11 mouse cellular contexts compared by ENCODE assay signal in the genomic region with DNA sequence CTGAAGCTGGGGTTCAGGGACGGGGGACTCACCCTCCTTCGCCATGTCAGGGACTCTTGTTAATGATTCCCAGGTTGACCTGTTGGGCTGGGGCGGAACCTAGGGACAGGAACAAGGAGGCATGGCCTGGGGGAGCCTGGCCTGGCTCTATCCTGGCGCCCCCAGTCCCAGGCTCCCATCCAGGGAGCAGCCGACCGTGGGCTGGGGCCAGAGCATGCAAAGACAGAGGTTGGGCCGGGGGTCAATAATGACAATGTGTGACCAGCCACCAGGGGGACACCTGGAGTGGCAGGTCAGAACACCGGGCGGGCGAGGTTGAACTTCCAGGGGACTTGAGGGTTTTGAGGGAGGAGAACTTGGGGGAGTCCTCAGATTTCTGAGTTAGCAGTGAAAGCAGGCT. TPM values are rescaled to one million over a fixed set of nuclear protein-coding genes. Genes with fewer than 3 reads are reported as not detected.
DNase-seq lines count a peak whose midpoint lies in the region; ATAC-seq and TF ChIP-seq lines count a peak whose summit lies in the region.
"Had no signal": no experiment of that assay in that cellular context is flagged by ENCODE, and none has a peak within 500 bp of the region (broad histone marks: within the 10 kb centered on the region; RNA-seq: fewer than 3 reads in every experiment).

No protein-coding gene starts in this region.

- TF ChIP-seq CTCF in cerebellum, adult 2 months (IDR thresholded peaks at IDR 0.05; ENCODE audit: borderline replicate concordance, insufficient read depth, low read depth, low read length) = no peak; the same call in 1 of the 2 replicates

- H3K9me3 ChIP-seq in heart, embryonic 12.5 days (replicated peaks) = no peaks in the 10 kb centered on the region
- no peaks in the 10 kb centered on the region for H3K9me3 ChIP-seq in embryonic facial prominence, embryonic 10.5 days
- no peaks in the 10 kb centered on the region for H3K9me3 ChIP-seq in kidney, embryonic 14.5 days (ENCODE audit: control insufficient read depth, low read length)
- no peaks in the 10 kb centered on the region for H3K9me3 ChIP-seq in liver, embryonic 13.5 days (replicated peaks)

- peaks cover 39% of the 10 kb centered on the region for H3K4me1 ChIP-seq in heart, embryonic 12.5 days (replicated peaks)
- H3K4me1 ChIP-seq in embryonic facial prominence, embryonic 10.5 days = peaks cover 47% of the 10 kb centered on the region
- peaks cover 25% of the 10 kb centered on the region for H3K4me1 ChIP-seq in kidney, embryonic 14.5 days (ENCODE audit: control insufficient read depth, insufficient read depth, low read length)
- H3K4me1 ChIP-seq in liver, embryonic 13.5 days (replicated peaks) = peaks cover 51% of the 10 kb centered on the region
- H3K4me1 ChIP-seq in cerebellum, adult 2 months (ENCODE audit: control insufficient read depth, insufficient read depth, low read length) = peaks cover 45% of the 10 kb centered on the region

- 0 out of 2 replicates have a peak overlapping the region, but pooled peaks have one; percentile 48 for H3K9ac ChIP-seq in heart, embryonic 12.5 days
- H3K9ac ChIP-seq in kidney, embryonic 14.5 days (ENCODE audit: low read depth, low read length) = peak overlapping the region; percentile 34; the same call in 1 of the 2 replicates
- H3K9ac ChIP-seq in liver, embryonic 13.5 days = peak overlapping the region; percentile 43

- intact Hi-C loops in heart, postnatal 10 days (cut with DNase I) = no loop called here

- no peak overlapping the region for H3K27ac ChIP-seq in heart, embryonic 12.5 days (ENCODE audit: poor library complexity, severe bottlenecking)
- peak overlapping the region; percentile 77 for H3K27ac ChIP-seq in embryonic facial prominence, embryonic 10.5 days (replicated peaks)
- H3K27ac ChIP-seq in kidney, embryonic 14.5 days (ENCODE audit: low read depth, low read length) = peak overlapping the region; percentile 71; the same call in 1 of the 2 replicates
- H3K27ac ChIP-seq in liver, embryonic 13.5 days = peak overlapping the region; percentile 86
- no peak overlapping the region for H3K27ac ChIP-seq in cerebellum, adult 2 months (ENCODE audit: insufficient read depth, low read length)

- H3K4me2 ChIP-seq in heart, embryonic 12.5 days = no peak overlapping the region
- peak overlapping the region; percentile 36 for H3K4me2 ChIP-seq in kidney, embryonic 14.5 days (replicated peaks; ENCODE audit: low read depth, low read length)
- H3K4me2 ChIP-seq in liver, embryonic 13.5 days = peak overlapping the region; percentile 43

- H3K36me3 ChIP-seq in heart, embryonic 12.5 days = no peaks in the 10 kb centered on the region
- no peaks in the 10 kb centered on the region for H3K36me3 ChIP-seq in embryonic facial prominence, embryonic 10.5 days (replicated peaks)
- no peaks in the 10 kb centered on the region for H3K36me3 ChIP-seq in kidney, embryonic 14.5 days (ENCODE audit: control insufficient read depth, insufficient read depth, low read length)
- no peaks in the 10 kb centered on the region for H3K36me3 ChIP-seq in liver, embryonic 13.5 days

- no peak overlapping the region for H3K4me3 ChIP-seq in heart, embryonic 12.5 days
- H3K4me3 ChIP-seq in embryonic facial prominence, embryonic 10.5 days = peak overlapping the region; percentile 30
- peak overlapping the region; percentile 19 for H3K4me3 ChIP-seq in kidney, embryonic 14.5 days (ENCODE audit: low read length)
- H3K4me3 ChIP-seq in liver, embryonic 13.5 days (replicated peaks) = peak overlapping the region; percentile 43
- H3K4me3 ChIP-seq in cerebellum, adult 2 months (replicated peaks; ENCODE audit: insufficient read depth, low read depth, low read length) = no peak overlapping the region

- H3K27me3 ChIP-seq in heart, embryonic 12.5 days (replicated peaks) = 0 out of 2 replicates have a peak, but pooled peaks cover 6% of the 10 kb centered on the region
- 0 out of 2 replicates have a peak, but pooled peaks cover 4% of the 10 kb centered on the region for H3K27me3 ChIP-seq in embryonic facial prominence, embryonic 10.5 days (replicated peaks; ENCODE audit: low read depth, poor library complexity, severe bottlenecking)
- H3K27me3 ChIP-seq in kidney, embryonic 14.5 days (ENCODE audit: control insufficient read depth, insufficient read depth, low read length) = no peaks in the 10 kb centered on the region
- no peaks in the 10 kb centered on the region for H3K27me3 ChIP-seq in liver, embryonic 13.5 days
- no peaks in the 10 kb centered on the region for H3K27me3 ChIP-seq in cerebellum, adult 2 months (ENCODE audit: control insufficient read depth, insufficient read depth, low read length)

- WGBS in heart, embryonic 12.5 days = 63% methylated on average over 10 of the region's 10 CpGs
- 45% methylated on average over 10 of the region's 10 CpGs for WGBS in embryonic facial prominence, embryonic 10.5 days
- 50% methylated on average over 10 of the region's 10 CpGs for WGBS in kidney, embryonic 14.5 days
- 51% methylated on average over 10 of the region's 10 CpGs for WGBS in liver, embryonic 13.5 days (ENCODE audit: insufficient replicate concordance)
- 74% methylated on average over 10 of the region's 10 CpGs for WGBS in cerebellum, adult 2 months

- ATAC-seq in heart, embryonic 12.5 days (ENCODE audit: insufficient number of reproducible peaks, low FRiP score) = no peak
- no peak for ATAC-seq in kidney, embryonic 14.5 days (ENCODE audit: low FRiP score, low TSS enrichment)
- peak; percentile 16; the same call in 1 of the 2 replicates for ATAC-seq in liver, embryonic 13.5 days (ENCODE audit: low read depth)

- TF ChIP-seq POLR2A in cerebellum, adult 2 months (IDR thresholded peaks at IDR 0.05; ENCODE audit: borderline replicate concordance, insufficient read depth, low read length) = no peak

- no peak for DNase-seq in heart, postnatal 10 days
- peak; percentile 45 for DNase-seq in embryonic facial prominence, embryonic 10.5 days (ENCODE audit: low spot score)
- DNase-seq in liver, embryonic 13.5 days = no peak
- DNase-seq in adrenal gland, adult 2 months = no peak
- DNase-seq in cerebellum, adult 2 months = no peak
- no peak for DNase-seq in cerebellum, postnatal 25 days
- DNase-seq: adrenal gland, postnatal 25 days; layer of hippocampus, postnatal 36 days; thymus, postnatal 14 days had no signal

RNA-seq across cellular contexts. Expression of a gene that starts 0.4 kb away (rescaled TPM):
- polyA plus RNA-seq in heart, embryonic 12.5 days (2016; fragmentation: Nextera tagmentation; extraction: Ambion mirVana) = 1.9 and 2.0 TPM in 2 replicates
- 1 to 10 TPM; 2.5 to 3.0 TPM for total RNA-seq in heart, postnatal 10 days (2021)
- polyA plus RNA-seq in embryonic facial prominence, embryonic 10.5 days (2016; fragmentation: Nextera tagmentation; extraction: Ambion mirVana) = 4.0 and 4.3 TPM in 2 replicates
- 26.4 and 27.5 TPM in 2 replicates for polyA plus RNA-seq in kidney, embryonic 14.5 days (2014; fragmentation: Nextera tagmentation; extraction: Ambion mirVana)
- 45.7 and 45.8 TPM in 2 replicates for polyA plus RNA-seq in liver, embryonic 13.5 days (2015; fragmentation: Nextera tagmentation; extraction: Ambion mirVana)
- 1 to 10 TPM; 1.3 to 2.6 TPM for total RNA-seq in adrenal gland, adult 2 months (2021)
- polyA plus RNA-seq in adrenal gland, adult 2 months (2012; rRNA removed) = 1.2 and 2.4 TPM in 2 replicates
- 9.4 and 10.8 TPM in 2 replicates for polyA plus RNA-seq in cerebellum, adult 2 months (2012; rRNA removed)

RNA-seq across cellular contexts. Expression of a gene that starts 12.2 kb away (rescaled TPM):
- 5.3 and 5.7 TPM in 2 replicates for polyA plus RNA-seq in heart, embryonic 12.5 days (2016; fragmentation: Nextera tagmentation; extraction: Ambion mirVana)
- total RNA-seq in heart, postnatal 10 days (2021) = 10 to 100 TPM; 13.2 to 13.9 TPM
- 1.2 and 1.3 TPM in 2 replicates for polyA plus RNA-seq in embryonic facial prominence, embryonic 10.5 days (2016; fragmentation: Nextera tagmentation; extraction: Ambion mirVana)
- 1.0 and 1.6 TPM in 2 replicates for polyA plus RNA-seq in kidney, embryonic 14.5 days (2014; fragmentation: Nextera tagmentation; extraction: Ambion mirVana)
- 0.42 and 0.60 TPM in 2 replicates for polyA plus RNA-seq in liver, embryonic 13.5 days (2015; fragmentation: Nextera tagmentation; extraction: Ambion mirVana)
- 10 to 100 TPM; 10.8 to 27.8 TPM for total RNA-seq in adrenal gland, adult 2 months (2021)
- 30.5 and 61.1 TPM in 2 replicates for polyA plus RNA-seq in adrenal gland, adult 2 months (2012; rRNA removed)
- polyA plus RNA-seq in cerebellum, adult 2 months (2012; rRNA removed) = 1,376 and 1,380 TPM in 2 replicates

RNA-seq across cellular contexts. Expression of a gene that starts 38.1 kb away (rescaled TPM):
- 0.15 and 0.23 TPM in 2 replicates for polyA plus RNA-seq in heart, embryonic 12.5 days (2016; fragmentation: Nextera tagmentation; extraction: Ambion mirVana)
- total RNA-seq in heart, postnatal 10 days (2021) = 1 to 10 TPM; 2.8 to 5.1 TPM
- polyA plus RNA-seq in embryonic facial prominence, embryonic 10.5 days (2016; fragmentation: Nextera tagmentation; extraction: Ambion mirVana) = 7.5 and 8.8 TPM in 2 replicates
- 13.4 and 18.2 TPM in 2 replicates for polyA plus RNA-seq in kidney, embryonic 14.5 days (2014; fragmentation: Nextera tagmentation; extraction: Ambion mirVana)
- 0.52 and 1.1 TPM in 2 replicates for polyA plus RNA-seq in liver, embryonic 13.5 days (2015; fragmentation: Nextera tagmentation; extraction: Ambion mirVana)
- total RNA-seq in adrenal gland, adult 2 months (2021) = 1 to 10 TPM; 1.3 to 3.4 TPM
- 0.04 and 0.73 TPM in 2 replicates for polyA plus RNA-seq in adrenal gland, adult 2 months (2012; rRNA removed)
- 1.3 and 1.4 TPM in 2 replicates for polyA plus RNA-seq in cerebellum, adult 2 months (2012; rRNA removed)
- total RNA-seq: layer of hippocampus, postnatal 36 days had no signal

RNA-seq across cellular contexts. Expression of a gene that starts 41.0 kb away (rescaled TPM):
- 63.4 and 64.6 TPM in 2 replicates for polyA plus RNA-seq in heart, embryonic 12.5 days (2016; fragmentation: Nextera tagmentation; extraction: Ambion mirVana)
- total RNA-seq in heart, postnatal 10 days (2021) = 10 to 100 TPM; 25.6 to 31.4 TPM
- polyA plus RNA-seq in embryonic facial prominence, embryonic 10.5 days (2016; fragmentation: Nextera tagmentation; extraction: Ambion mirVana) = 96.1 and 102 TPM in 2 replicates
- 50.3 and 61.9 TPM in 2 replicates for polyA plus RNA-seq in kidney, embryonic 14.5 days (2014; fragmentation: Nextera tagmentation; extraction: Ambion mirVana)
- polyA plus RNA-seq in liver, embryonic 13.5 days (2015; fragmentation: Nextera tagmentation; extraction: Ambion mirVana) = 9.3 and 10.7 TPM in 2 replicates
- 10 to 100 TPM; 38.5 to 50.1 TPM for total RNA-seq in adrenal gland, adult 2 months (2021)
- polyA plus RNA-seq in adrenal gland, adult 2 months (2012; rRNA removed) = 208 and 246 TPM in 2 replicates
- 148 and 153 TPM in 2 replicates for polyA plus RNA-seq in cerebellum, adult 2 months (2012; rRNA removed)

RNA-seq across cellular contexts. Expression of a gene that starts 55.5 kb away (rescaled TPM):
- 0.14 TPM in 1 of 2 replicates, not detected in the other for polyA plus RNA-seq in heart, embryonic 12.5 days (2016; fragmentation: Nextera tagmentation; extraction: Ambion mirVana)
- total RNA-seq in heart, postnatal 10 days (2021) = 1 to 10 TPM; 3.0 to 4.3 TPM
- polyA plus RNA-seq in embryonic facial prominence, embryonic 10.5 days (2016; fragmentation: Nextera tagmentation; extraction: Ambion mirVana) = 2.5 and 2.8 TPM in 2 replicates
- polyA plus RNA-seq in kidney, embryonic 14.5 days (2014; fragmentation: Nextera tagmentation; extraction: Ambion mirVana) = 0.47 TPM in 1 of 2 replicates, not detected in the other
- 0.07 and 0.13 TPM in 2 replicates for polyA plus RNA-seq in liver, embryonic 13.5 days (2015; fragmentation: Nextera tagmentation; extraction: Ambion mirVana)
- 1 to 10 TPM; 2.2 to 6.5 TPM for total RNA-seq in adrenal gland, adult 2 months (2021)
- 3.3 and 6.2 TPM in 2 replicates for polyA plus RNA-seq in adrenal gland, adult 2 months (2012; rRNA removed)
- polyA plus RNA-seq in cerebellum, adult 2 months (2012; rRNA removed) = 48.9 and 54.2 TPM in 2 replicates

Comparison
In these comparisons a context has a peak if more than half of its experiments do, and no peak if none do; other contexts are left out.
1. H3K27ac ChIP-seq: peak in embryonic facial prominence, embryonic 10.5 days (single experiment), kidney, embryonic 14.5 days (single experiment) and liver, embryonic 13.5 days (single experiment); none in heart, embryonic 12.5 days (single experiment) and cerebellum, adult 2 months (single experiment).
2. H3K4me3 ChIP-seq: peak in embryonic facial prominence, embryonic 10.5 days (single experiment), kidney, embryonic 14.5 days (single experiment) and liver, embryonic 13.5 days (single experiment); none in heart, embryonic 12.5 days (single experiment) and cerebellum, adult 2 months (single experiment).
3. RNA of a gene that starts 12.2 kb away (polyA plus RNA-seq): 1,376 to 1,380 TPM in cerebellum, adult 2 months; 30.5 to 61.1 TPM in adrenal gland, adult 2 months, 5.3 to 5.7 TPM in heart, embryonic 12.5 days, 1.0 to 1.6 TPM in kidney, embryonic 14.5 days, 1.2 to 1.3 TPM in embryonic facial prominence, embryonic 10.5 days and 0.42 to 0.60 TPM in liver, embryonic 13.5 days; every median in the first group is over 10 times any median in the second.
4. Peak in every context shown above with its lines, with median percentiles within 50 percentile points of each other: H3K9ac ChIP-seq.